In the genomic region with DNA sequence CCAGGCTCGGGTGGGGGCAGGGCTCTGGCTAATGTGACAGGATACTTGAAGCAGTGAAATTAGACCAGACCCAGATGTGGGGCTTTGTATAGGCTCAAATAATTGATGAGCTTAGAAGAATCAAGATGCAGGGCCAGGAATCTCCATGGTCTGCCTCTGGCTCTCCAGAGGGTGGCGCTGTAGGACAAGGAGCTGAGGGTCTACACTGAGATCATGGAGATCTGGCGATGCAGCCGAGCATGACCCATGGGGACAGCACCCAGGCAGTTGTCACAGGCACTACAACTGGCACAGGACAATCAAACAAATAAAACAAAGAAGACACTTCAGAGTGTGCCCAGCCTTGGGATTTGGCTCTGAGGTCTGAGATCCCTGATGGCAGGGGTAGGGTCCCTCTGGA, we compare ENCODE assay signal across 9 mouse cellular contexts. TPM values are rescaled to one million over a fixed set of nuclear protein-coding genes. Genes with fewer than 3 reads are reported as not detected.
A peak's percentile ranks its signal among the peaks of the same experiment; 100 is the strongest.
DNase-seq lines count a peak whose midpoint lies in the region; TF ChIP-seq lines count a peak whose summit lies in the region.
"Had no signal": no experiment of that assay in that cellular context is flagged by ENCODE, and none has a peak within 500 bp of the region (broad histone marks: within the 10 kb centered on the region; RNA-seq: fewer than 3 reads in every experiment).

No protein-coding gene starts in this region.

- H3K27me3 ChIP-seq in testis, adult 2 months (ENCODE audit: control insufficient read depth, insufficient read depth, low read length): no peaks in the 10 kb centered on the region

- peak; percentile 81; the same call in 1 of the 2 replicates for TF ChIP-seq CTCF in testis, adult 2 months (IDR thresholded peaks at IDR 0.05; ENCODE audit: control insufficient read depth, insufficient read depth, insufficient replicate concordance, low read depth, low read length)

- no peak overlapping the region for H3K27ac ChIP-seq in testis, adult 2 months (ENCODE audit: control insufficient read depth, insufficient read depth, low read depth, low read length)
- H3K27ac ChIP-seq: embryonic facial prominence, embryonic 15.5 days had no signal

- no peaks in the 10 kb centered on the region for H3K4me1 ChIP-seq in testis, adult 2 months (ENCODE audit: control insufficient read depth, insufficient read depth, low read length)
- H3K4me1 ChIP-seq: embryonic facial prominence, embryonic 15.5 days had no signal

- DNase-seq in testis, postnatal 14 days (ENCODE audit: low spot score): no peak
- DNase-seq in cerebellum, adult 8-10 months: peak; percentile 65
- peak; percentile 23 to 69 for DNase-seq in frontal cortex, postnatal 10 days (ENCODE audit: low spot score in 2 of 2)
- peak; percentile 63 to 65 for DNase-seq in kidney, postnatal 25 days
- peak; percentile 15 to 40 for DNase-seq in lung, adult 18-20 months
- DNase-seq in ovary, postnatal 14 days (ENCODE audit: low spot score): peak; percentile 69
- DNase-seq in urinary bladder, postnatal 10 days (ENCODE audit: low spot score): peak; percentile 45

- H3K36me3 ChIP-seq in testis, adult 2 months (ENCODE audit: control insufficient read depth, insufficient read depth, low read length): no peaks in the 10 kb centered on the region
- H3K36me3 ChIP-seq: embryonic facial prominence, embryonic 15.5 days had no signal

- no peak overlapping the region for H3K4me3 ChIP-seq in testis, adult 2 months (ENCODE audit: control insufficient read depth, low read depth, low read length)
- H3K4me3 ChIP-seq: embryonic facial prominence, embryonic 15.5 days had no signal

- no peak for TF ChIP-seq POLR2A in testis, adult 2 months (IDR thresholded peaks at IDR 0.05; ENCODE audit: control insufficient read depth, low read depth, low read length)

RNA-seq across cellular contexts. Expression of a gene that starts 7.4 kb away (rescaled TPM):
- 0.35 and 0.43 TPM in 2 replicates for polyA plus RNA-seq in testis, adult 2 months (2012; rRNA removed)
- polyA plus RNA-seq: embryonic facial prominence, embryonic 15.5 days had no signal
